9 mouse cellular contexts compared by ENCODE assay signal in genomic region chr16:5537286-5538204, GRCm38 (mm10).
DNase-seq lines count a peak whose midpoint lies in the region; ATAC-seq and TF ChIP-seq lines count a peak whose summit lies in the region.
"Had no signal": no experiment of that assay in that cellular context is flagged by ENCODE, and none has a peak within 500 bp of the region (broad histone marks: within the 10 kb centered on the region; RNA-seq: fewer than 3 reads in every experiment).

No protein-coding gene starts in this region.

- H3K27ac ChIP-seq in liver, adult 2 months (replicated peaks; ENCODE audit: insufficient read depth, low read depth, low read length) = no peak overlapping the region
- H3K27ac ChIP-seq in liver, embryonic 11.5 days (ENCODE audit: low read depth, low read length) = no peak overlapping the region
- peak overlapping the region; percentile 12; the same call in 1 of the 2 replicates for H3K27ac ChIP-seq in midbrain, embryonic 16.5 days (ENCODE audit: low read length)

- peak; percentile 11 for DNase-seq in adrenal gland, adult 2 months
- no peak for DNase-seq in adrenal gland, postnatal 4 days (ENCODE audit: low spot score in 2 of 2)
- DNase-seq in liver, adult 2 months (ENCODE audit: extremely low read depth, low read depth, low spot score) = peak; percentile 38
- no peak for DNase-seq in liver, embryonic 11.5 days (ENCODE audit: low spot score)
- peak; percentile 64 for DNase-seq in embryo, embryonic 10 days (ENCODE audit: low spot score)
- DNase-seq in lung, adult 2 months = no peak
- DNase-seq in right cerebral cortex, postnatal 36 days (ENCODE audit: low spot score in 2 of 2) = no peak

- ATAC-seq in liver, embryonic 11.5 days (replicated peaks; ENCODE audit: low FRiP score) = no peak
- ATAC-seq in midbrain, embryonic 16.5 days = 0 out of 2 replicates have a peak, but pooled peaks have one; percentile 1

- no peaks in the 10 kb centered on the region for H3K79me2 ChIP-seq in liver, adult 2 months (ENCODE audit: control insufficient read depth, insufficient read depth, low read length)

- H3K27me3 ChIP-seq in liver, adult 2 months (ENCODE audit: control insufficient read depth, insufficient read depth, low read length) = no peaks in the 10 kb centered on the region
- no peaks in the 10 kb centered on the region for H3K27me3 ChIP-seq in liver, embryonic 11.5 days (replicated peaks; ENCODE audit: control insufficient read depth, insufficient read depth, low read length)
- H3K27me3 ChIP-seq in midbrain, embryonic 16.5 days (ENCODE audit: control insufficient read depth, insufficient read depth, low read depth, low read length) = no peaks in the 10 kb centered on the region
- H3K27me3 ChIP-seq: megakaryocyte, embryonic 14.5 days had no signal

- H3K9me3 ChIP-seq in liver, embryonic 11.5 days (ENCODE audit: control insufficient read depth, low read length) = no peaks in the 10 kb centered on the region
- no peaks in the 10 kb centered on the region for H3K9me3 ChIP-seq in midbrain, embryonic 16.5 days (replicated peaks; ENCODE audit: control insufficient read depth, low read length, poor library complexity, severe bottlenecking)

- H3K4me1 ChIP-seq in liver, adult 2 months (ENCODE audit: control insufficient read depth, insufficient read depth, low read length) = peaks cover 3% of the 10 kb centered on the region; the same call in 1 of the 2 replicates
- H3K4me1 ChIP-seq in liver, embryonic 11.5 days (replicated peaks; ENCODE audit: control insufficient read depth, insufficient read depth, low read length) = no peaks in the 10 kb centered on the region
- peaks cover 12% of the 10 kb centered on the region; the same call in 1 of the 2 replicates for H3K4me1 ChIP-seq in midbrain, embryonic 16.5 days (ENCODE audit: control insufficient read depth, insufficient read depth, low read length)
- H3K4me1 ChIP-seq in lung, adult 2 months (ENCODE audit: control insufficient read depth, insufficient read depth, low read length) = no peaks in the 10 kb centered on the region
- H3K4me1 ChIP-seq: megakaryocyte, embryonic 14.5 days had no signal

- peak; percentile 56; the same call in 1 of the 2 replicates for TF ChIP-seq CTCF in liver, adult 2 months (IDR thresholded peaks at IDR 0.05; ENCODE audit: low read depth, low read length)
- TF ChIP-seq CTCF in lung, adult 2 months (IDR thresholded peaks at IDR 0.05; ENCODE audit: insufficient read depth, low read length) = no peak

- H3K9ac ChIP-seq in liver, adult 2 months (ENCODE audit: low read depth, low read length) = no peak overlapping the region
- no peak overlapping the region for H3K9ac ChIP-seq in liver, embryonic 11.5 days (ENCODE audit: low read depth, low read length)
- no peak overlapping the region for H3K9ac ChIP-seq in midbrain, embryonic 16.5 days (ENCODE audit: low read depth, low read length)

- no peak overlapping the region for H3K4me3 ChIP-seq in liver, adult 2 months (ENCODE audit: insufficient read depth, low read depth, low read length)
- H3K4me3 ChIP-seq in liver, embryonic 11.5 days (ENCODE audit: low read depth, low read length) = no peak overlapping the region
- H3K4me3 ChIP-seq in midbrain, embryonic 16.5 days (ENCODE audit: low read depth, low read length) = no peak overlapping the region
- H3K4me3 ChIP-seq in lung, adult 2 months (replicated peaks; ENCODE audit: extremely low read depth, low read depth, low read length) = no peak overlapping the region
- H3K4me3 ChIP-seq: megakaryocyte, embryonic 14.5 days had no signal

- no peak for TF ChIP-seq POLR2A in liver, adult 2 months (IDR thresholded peaks at IDR 0.05; ENCODE audit: extremely low read depth, insufficient read depth, low read length)
- no peak for TF ChIP-seq POLR2A in lung, adult 2 months (IDR thresholded peaks at IDR 0.05; ENCODE audit: borderline replicate concordance, extremely low read depth, low read depth, low read length)

- H3K36me3 ChIP-seq in liver, adult 2 months (ENCODE audit: control insufficient read depth, insufficient read depth, low read length) = no peaks in the 10 kb centered on the region
- no peaks in the 10 kb centered on the region for H3K36me3 ChIP-seq in liver, embryonic 11.5 days (ENCODE audit: control insufficient read depth, insufficient read depth, low read length)
- no peaks in the 10 kb centered on the region for H3K36me3 ChIP-seq in midbrain, embryonic 16.5 days (ENCODE audit: control insufficient read depth, insufficient read depth, low read length)

- no peak overlapping the region for H3K4me2 ChIP-seq in liver, embryonic 11.5 days
- H3K4me2 ChIP-seq in midbrain, embryonic 16.5 days (ENCODE audit: low read length) = no peak overlapping the region

- WGBS in liver, adult 2 months = 54% methylated on average over 11 of the region's 11 CpGs
- 40% methylated on average over 11 of the region's 11 CpGs for WGBS in liver, embryonic 11.5 days
- 46% methylated on average over 11 of the region's 11 CpGs for WGBS in midbrain, embryonic 16.5 days
- WGBS in lung, adult 2 months = 45% methylated on average over 11 of the region's 11 CpGs

Comparison
In these comparisons a context has a peak if more than half of its experiments do, and no peak if none do; other contexts are left out.
1. DNase-seq: peak in adrenal gland, adult 2 months (single experiment), liver, adult 2 months (single experiment) and embryo, embryonic 10 days (single experiment); none in adrenal gland, postnatal 4 days (0 of 2), liver, embryonic 11.5 days (single experiment), lung, adult 2 months (single experiment) and right cerebral cortex, postnatal 36 days (0 of 2).